Mouse (Mus musculus) mouse embryonic stem cell (cell line): ENCODE results near the gene Hoxd13.

Source experiments
- in situ Hi-C, 2 experiments: fragments of 300-500 bp; cut with MboI; formaldehyde crosslinking; loops; 1 replicate in 1 of 2; 3 replicates in 1 of 2; pipeline ENCODE4 v1.14.3; 2019 to 2020; ENCODE audit warnings: low sequenced_read_pairs in 2 of 2, low pct_unique_long_range_greater_than_20kb in 1 of 2, mixed read lengths in 1 of 2; ENCODE audit not compliant: unreplicated experiment in 1 of 2

Hoxd13 gene

GRCm38 (mm10) chr2:74667842-74668357, at the start of gene Hoxd13:
Hoxd13 (plus strand) TSS chr2:74668310.
- in situ Hi-C loops, result loop anchor here in 1 of 2 experiments (10.0 kb wide), 2 partner anchors 373 to 603 kb away; no protein-coding TSS in a partner anchor

GRCm38 (mm10) chr2:74619676-74620246, 48.3 kb upstream of the Hoxd13 start:
- in situ Hi-C loops, result no loop called here

DNA sequence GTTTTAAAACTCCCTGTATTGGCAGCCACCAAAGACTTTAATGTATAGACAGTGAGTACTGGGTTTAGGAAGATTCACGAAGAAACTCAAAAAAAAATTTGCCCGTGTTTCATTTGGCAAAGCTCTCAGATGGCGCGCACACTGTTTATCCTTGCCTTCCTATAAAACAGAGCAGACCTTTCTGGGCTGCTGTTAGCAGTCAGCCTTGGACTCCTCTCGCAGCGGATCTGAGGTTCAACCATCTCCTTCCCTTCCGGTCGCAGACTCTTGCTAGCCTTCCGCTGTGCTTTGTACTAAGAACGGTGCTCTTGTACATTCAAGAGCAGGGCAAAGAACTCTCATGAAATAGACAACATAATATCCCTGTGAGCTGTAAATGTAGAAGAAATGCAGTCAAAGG, 47.7 kb upstream of the Hoxd13 start:
- in situ Hi-C loops, result no loop called here

DNA sequence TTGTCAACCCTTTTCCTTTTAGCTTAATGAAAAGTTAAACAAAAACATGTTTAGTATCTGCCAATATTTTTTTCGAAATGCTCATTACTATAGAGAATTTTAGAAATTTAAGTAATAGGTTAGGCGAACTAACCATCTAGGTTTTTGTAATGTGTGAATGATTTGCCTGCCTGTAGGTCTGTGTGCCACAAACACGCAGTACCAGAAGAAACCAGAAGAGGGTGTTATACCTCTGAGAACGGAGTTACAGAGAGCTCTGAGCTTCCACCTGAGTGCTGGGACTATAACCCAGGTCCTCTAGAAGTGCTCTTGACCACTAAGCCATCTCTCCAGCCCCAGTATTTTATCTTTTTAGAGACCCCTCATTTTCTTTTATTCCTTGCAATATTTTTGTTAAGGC, 32.7 kb upstream of the Hoxd13 start:
- in situ Hi-C loops, result no loop called here

- in situ Hi-C loops, result no loop called here
Observed at GRCm38 (mm10) chr2:74642431-74642830, 25.7 kb upstream of the Hoxd13 start.

GRCm38 (mm10) chr2:74645631-74646030, 22.5 kb upstream of the Hoxd13 start:
- in situ Hi-C loops, result no loop called here

- in situ Hi-C loops, result no loop called here
Observed at GRCm38 (mm10) chr2:74647082-74647864, 20.8 kb upstream of the Hoxd13 start.

GRCm38 (mm10) chr2:74652996-74653340, 15.1 kb upstream of the Hoxd13 start:
- in situ Hi-C loops, result loop anchor here in 1 of 2 experiments (10.0 kb wide), 1 partner anchor 588 kb away; no protein-coding TSS in a partner anchor

DNA sequence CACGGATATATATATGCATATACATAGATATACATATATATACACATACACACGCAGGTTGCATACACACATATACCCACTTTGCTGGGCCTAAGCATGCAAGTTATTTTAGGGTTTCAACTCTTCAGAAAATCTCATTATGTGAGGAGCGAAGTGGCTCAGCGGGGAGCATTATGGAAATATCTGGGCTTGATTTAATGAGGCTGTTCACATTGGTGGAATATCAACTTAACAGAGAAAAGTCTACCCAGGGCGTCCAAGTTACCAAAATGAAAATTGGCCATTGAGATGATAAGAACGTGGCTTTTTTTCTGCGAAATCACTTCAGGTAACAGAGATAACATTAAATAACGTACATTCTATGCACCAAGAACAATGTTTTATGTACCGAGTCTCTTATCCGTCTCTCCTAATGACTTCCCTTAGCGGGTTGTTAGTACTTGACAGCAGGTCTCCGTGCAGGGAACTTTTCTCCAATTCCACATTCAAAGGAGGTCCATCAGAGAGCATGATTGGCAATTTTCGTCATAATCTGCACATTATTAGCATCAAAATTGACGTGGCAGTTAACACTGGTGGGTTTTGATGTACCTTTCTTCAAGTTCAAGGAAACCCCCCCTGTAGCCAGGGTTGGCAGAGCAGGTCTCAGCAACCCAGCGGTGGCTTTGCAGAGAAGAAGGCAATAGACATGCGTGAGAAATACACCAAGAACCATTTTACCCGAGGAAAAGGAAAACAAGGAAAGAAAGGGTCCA, 14.2 kb upstream of the Hoxd13 start:
- in situ Hi-C loops, result loop anchor here in 1 of 2 experiments (10.0 kb wide), 1 partner anchor 589 kb away; no protein-coding TSS in a partner anchor

DNA sequence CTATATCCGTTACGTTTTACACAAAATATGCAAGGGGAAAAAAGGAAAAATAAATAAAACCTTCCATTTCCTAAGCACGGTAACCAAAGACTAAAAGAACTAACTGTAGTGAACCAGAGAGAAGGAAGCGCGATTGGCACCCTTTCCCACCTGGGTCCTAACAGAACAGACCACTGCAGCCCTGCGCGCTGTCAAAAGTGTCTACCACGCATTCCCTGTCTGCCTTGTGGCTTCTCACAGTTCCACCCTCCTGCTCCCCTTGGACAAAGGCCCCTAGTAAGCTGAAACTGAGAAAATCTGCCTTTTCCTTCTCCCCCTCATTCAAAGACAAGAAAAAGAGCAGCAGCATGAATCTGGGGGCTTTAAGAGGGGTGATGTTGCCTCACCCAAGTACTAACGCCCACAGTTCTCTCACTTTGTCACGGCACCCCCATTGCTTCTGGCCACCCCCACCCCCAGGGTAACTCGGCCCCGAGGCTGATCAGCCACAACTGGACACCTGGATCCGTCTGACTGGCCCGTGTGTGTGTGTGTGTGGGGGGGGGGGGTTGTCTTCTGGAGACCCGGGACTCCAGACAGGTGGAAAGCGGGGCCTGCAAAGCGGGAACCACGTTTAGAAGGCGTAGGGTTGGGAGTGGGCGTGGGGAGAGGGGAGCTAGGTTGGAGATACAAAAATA, 13.2 kb upstream of the Hoxd13 start:
- in situ Hi-C loops, result loop anchor here in 1 of 2 experiments (10.0 kb wide), 1 partner anchor 590 kb away; no protein-coding TSS in a partner anchor

DNA sequence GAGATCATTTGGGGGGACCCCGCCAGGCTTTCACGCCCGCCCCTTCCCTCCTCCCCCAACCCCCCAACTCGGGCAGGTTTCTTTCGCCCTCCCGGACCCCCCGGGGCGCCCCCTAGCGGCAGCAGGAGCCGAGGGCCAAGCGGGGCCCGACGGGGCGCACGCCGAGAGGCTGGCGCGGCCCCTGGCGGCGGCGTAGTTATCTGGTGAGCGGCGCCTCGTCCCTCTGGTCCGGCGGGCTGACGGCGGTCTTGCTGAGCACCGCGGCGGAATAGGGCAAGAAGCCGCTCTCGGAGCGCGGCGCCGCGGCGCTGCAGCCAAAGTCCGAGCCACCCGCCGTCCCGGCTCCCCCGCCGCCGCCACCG, 12.7 kb upstream of the Hoxd13 start:
- in situ Hi-C loops, result loop anchor here in 1 of 2 experiments (10.0 kb wide), 1 partner anchor 591 kb away; no protein-coding TSS in a partner anchor

- in situ Hi-C loops, result loop anchor here in 1 of 2 experiments (10.0 kb wide), 1 partner anchor 591 kb away; no protein-coding TSS in a partner anchor
Observed at GRCm38 (mm10) chr2:74655821-74656631, 12.1 kb upstream of the Hoxd13 start.

DNA sequence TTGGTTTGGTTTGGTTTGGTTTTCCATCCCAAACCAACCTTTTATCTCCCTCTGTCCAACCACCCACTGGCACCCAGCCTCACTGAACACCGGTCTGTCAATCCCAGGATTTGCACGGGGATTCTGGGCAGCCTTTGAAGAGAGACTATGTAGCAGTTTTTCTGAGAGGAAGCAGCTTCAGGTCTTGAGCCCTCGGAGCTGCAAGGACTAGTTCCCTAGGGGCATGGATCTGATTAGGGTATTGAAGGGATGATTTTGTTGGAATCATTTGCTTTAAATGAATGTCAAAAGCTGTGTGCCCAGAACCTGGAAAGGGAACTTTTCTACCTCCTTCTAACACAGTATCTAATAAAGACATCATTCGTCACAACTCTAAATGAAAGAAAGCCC, 11.5 kb upstream of the Hoxd13 start:
- in situ Hi-C loops, result loop anchor here in 1 of 2 experiments (10.0 kb wide), 1 partner anchor 592 kb away; no protein-coding TSS in a partner anchor

- in situ Hi-C loops, result loop anchor here in 1 of 2 experiments (10.0 kb wide), 1 partner anchor 593 kb away; no protein-coding TSS in a partner anchor
Observed at GRCm38 (mm10) chr2:74657251-74658023, 10.7 kb upstream of the Hoxd13 start.

GRCm38 (mm10) chr2:74658024-74658666, 10.0 kb upstream of the Hoxd13 start:
- in situ Hi-C loops, result loop anchor here in 1 of 2 experiments (10.0 kb wide), 1 partner anchor 593 kb away; no protein-coding TSS in a partner anchor

- in situ Hi-C loops, result loop anchor here in 1 of 2 experiments (10.0 kb wide), 1 partner anchor 594 kb away; no protein-coding TSS in a partner anchor
Observed at GRCm38 (mm10) chr2:74658667-74659371, 9.3 kb upstream of the Hoxd13 start.
